Mouse (Mus musculus) limb, embryonic 11.5 days (tissue): ENCODE data around the gene Atp6v1a. TPM values are rescaled to one million over a fixed set of nuclear protein-coding genes. Genes with fewer than 3 reads are reported as not detected.
A peak's percentile ranks its signal among the peaks of the same experiment; 100 is the strongest.

Experiments
- ATAC-seq: fragments of 200-750 bp; cut with Nextera tagmentation; 2 replicates; pipeline ENCODE4 v1.8.0; 2017; ENCODE audit warnings: low read depth; ENCODE audit not compliant: insufficient number of reproducible peaks, low FRiP score, low TSS enrichment
- DNase-seq: peaks from one replicate; pipeline ENCODE4 v3.0.0-alpha.2; 2015; ENCODE audit warnings: low spot score
- H3K27ac ChIP-seq: fragments of 300-500 bp; sonication (generic); replicated peaks from 2 replicates; pipeline ENCODE4 v1.5.1; 2014; ENCODE audit warnings: low read depth, mild to moderate bottlenecking, low read length
- H3K27me3 ChIP-seq: fragments of 300-500 bp; sonication (generic); 2 replicates; pipeline ENCODE4 v1.6.1; 2014; ENCODE audit warnings: mild to moderate bottlenecking, low read length, mixed read lengths; ENCODE audit not compliant: control insufficient read depth, insufficient read depth
- H3K36me3 ChIP-seq: fragments of 300-500 bp; sonication (generic); 2 replicates; pipeline ENCODE4 v1.6.1; 2014; ENCODE audit warnings: mild to moderate bottlenecking, low read length, moderate library complexity, mixed read lengths; ENCODE audit not compliant: control insufficient read depth, insufficient read depth
- H3K4me1 ChIP-seq: fragments of 300-500 bp; sonication (generic); 2 replicates; pipeline ENCODE4 v1.6.1; 2014; ENCODE audit warnings: low read length, mixed read lengths; ENCODE audit not compliant: control insufficient read depth, insufficient read depth
- H3K4me2 ChIP-seq: fragments of 300-500 bp; sonication (generic); 2 replicates; pipeline ENCODE4 v1.6.1; 2014; ENCODE audit warnings: low read depth, mild to moderate bottlenecking, moderate library complexity; ENCODE audit not compliant: severe bottlenecking
- H3K4me3 ChIP-seq: fragments of 300-500 bp; sonication (generic); 2 replicates; pipeline ENCODE4 v1.5.1; 2014; ENCODE audit warnings: low read depth, low read length
- H3K9ac ChIP-seq: fragments of 300-500 bp; sonication (generic); 2 replicates; pipeline ENCODE4 v1.6.1; 2014; ENCODE audit warnings: mild to moderate bottlenecking, low read length
- H3K9me3 ChIP-seq: fragments of 300-500 bp; sonication (generic); 2 replicates; pipeline ENCODE4 v1.6.1; 2016; ENCODE audit warnings: low read length; ENCODE audit not compliant: control insufficient read depth
- WGBS: fragments of 180-500 bp; shearing (Covaris S2); extraction: QIAGEN DNeasy Blood & Tissue Kit; methylation state at CpG from one replicate; pipeline ENCODE4 v1.1.7; 2014; 5-methylcytosine and 5-hydroxymethylcytosine counted together
- polyA plus RNA-seq: library from polyadenylated mRNA; unstranded; fragments of >200 nt; fragmentation: Nextera tagmentation; extraction: Ambion mirVana; gene quantifications from 2 replicates; pipeline ENCODE4 v1.2.1, GENCODE M21; 2014

Atp6v1a gene
- 52.3 and 52.5 TPM in 2 replicates for polyA plus RNA-seq

GRCm38 (mm10) chr16:44139536-44140185, at the start of gene Atp6v1a, which contains the start of gene Naa50:
Atp6v1a (minus strand) TSS chr16:44139705.
Naa50 (plus strand) TSS chr16:44139830.
- DNase-seq (peak; percentile 95), ATAC-seq (peak; percentile 89)
- Histone ChIP-seq H3K9ac (peak within 1 kb of the TSS; percentile 93), H3K27ac (peak within 1 kb of the TSS; percentile 90), H3K4me3 (peak within 1 kb of the TSS; percentile 97), H3K36me3 (no peaks in the 10 kb centered on the region), H3K27me3 (no peaks in the 10 kb centered on the region), H3K4me2 (peak within 1 kb of the TSS; percentile 64), H3K4me1 (no peaks in the 10 kb centered on the region), H3K9me3 (no peaks in the 10 kb centered on the region)
- under 1% methylated on average over 57 of the region's 71 CpGs for WGBS

GRCm38 (mm10) chr16:44188766-44189165, 49.3 kb upstream of the Atp6v1a start:
- 87% methylated on average over 3 of the region's 3 CpGs for WGBS
- no peak for DNase-seq
- no peak for ATAC-seq

GRCm38 (mm10) chr16:44187172-44187571, 47.7 kb upstream of the Atp6v1a start:
- ATAC-seq, result no peak
- Histone ChIP-seq H3K27ac (no peak overlapping the region), H3K27me3 (no peaks in the 10 kb centered on the region), H3K4me2 (no peak overlapping the region), H3K4me3 (no peak overlapping the region), H3K36me3 (0 out of 2 replicates have a peak, but pooled peaks cover 2% of the 10 kb centered on the region), H3K9ac (no peak overlapping the region), H3K4me1 (peaks cover 3% of the 10 kb centered on the region; the same call in 1 of the 2 replicates), H3K9me3 (no peaks in the 10 kb centered on the region)
- 93% methylated on average over 4 of the region's 4 CpGs for WGBS
- DNase-seq, result no peak

More at GRCm38 (mm10) chr16:44188766-44189165, 49.3 kb upstream of the Atp6v1a start:
- H3K4me2 ChIP-seq, result no peak overlapping the region
- no peak overlapping the region for H3K4me3 ChIP-seq
- H3K9me3 ChIP-seq, result no peaks in the 10 kb centered on the region
- no peaks in the 10 kb centered on the region for H3K27me3 ChIP-seq
- H3K27ac ChIP-seq, result no peak overlapping the region
- H3K4me1 ChIP-seq, result peaks cover 3% of the 10 kb centered on the region; the same call in 1 of the 2 replicates
- 0 out of 2 replicates have a peak, but pooled peaks cover 2% of the 10 kb centered on the region for H3K36me3 ChIP-seq
- H3K9ac ChIP-seq, result no peak overlapping the region

- Histone ChIP-seq H3K4me1 (peaks cover 3% of the 10 kb centered on the region; the same call in 1 of the 2 replicates), H3K36me3 (0 out of 2 replicates have a peak, but pooled peaks cover 5% of the 10 kb centered on the region), H3K9ac (no peak overlapping the region), H3K9me3 (no peaks in the 10 kb centered on the region), H3K27ac (no peak overlapping the region), H3K4me2 (no peak overlapping the region), H3K4me3 (no peak overlapping the region), H3K27me3 (no peaks in the 10 kb centered on the region)
- DNase-seq (no peak), ATAC-seq (no peak)
- WGBS, result 55% methylated on average over 3 of the region's 3 CpGs
Observed at GRCm38 (mm10) chr16:44184769-44185168, 45.3 kb upstream of the Atp6v1a start.

- H3K36me3 ChIP-seq, result 0 out of 2 replicates have a peak, but pooled peaks cover 3% of the 10 kb centered on the region
- H3K4me3 ChIP-seq, result no peak overlapping the region
- H3K27ac ChIP-seq, result no peak overlapping the region
- H3K4me1 ChIP-seq, result peaks cover 3% of the 10 kb centered on the region; the same call in 1 of the 2 replicates
- no peak overlapping the region for H3K9ac ChIP-seq
- H3K9me3 ChIP-seq, result no peaks in the 10 kb centered on the region
- ATAC-seq (no peak), DNase-seq (no peak)
- H3K27me3 ChIP-seq, result no peaks in the 10 kb centered on the region
- H3K4me2 ChIP-seq, result no peak overlapping the region
- 96% methylated on average over 1 of the region's 1 CpGs for WGBS
Observed at GRCm38 (mm10) chr16:44182597-44182996, 43.1 kb upstream of the Atp6v1a start.

GRCm38 (mm10) chr16:44178555-44178954, 39.0 kb upstream of the Atp6v1a start:
- DNase-seq (no peak), ATAC-seq (no peak)
- Histone ChIP-seq H3K27me3 (no peaks in the 10 kb centered on the region), H3K4me1 (peaks cover 3% of the 10 kb centered on the region; the same call in 1 of the 2 replicates), H3K4me2 (no peak overlapping the region), H3K27ac (no peak overlapping the region), H3K9ac (no peak overlapping the region), H3K4me3 (no peak overlapping the region), H3K9me3 (no peaks in the 10 kb centered on the region), H3K36me3 (0 out of 2 replicates have a peak, but pooled peaks cover 3% of the 10 kb centered on the region)
- WGBS, result 37% methylated on average over 1 of the region's 1 CpGs

- Histone ChIP-seq H3K4me3 (no peak overlapping the region), H3K36me3 (0 out of 2 replicates have a peak, but pooled peaks cover 3% of the 10 kb centered on the region), H3K4me2 (no peak overlapping the region), H3K9me3 (no peaks in the 10 kb centered on the region), H3K27ac (no peak overlapping the region), H3K27me3 (no peaks in the 10 kb centered on the region), H3K4me1 (peaks cover 3% of the 10 kb centered on the region; the same call in 1 of the 2 replicates), H3K9ac (no peak overlapping the region)
- ATAC-seq (no peak), DNase-seq (no peak)
- 95% methylated on average over 2 of the region's 2 CpGs for WGBS
Observed at GRCm38 (mm10) chr16:44176511-44176910, 37.0 kb upstream of the Atp6v1a start.

GRCm38 (mm10) chr16:44175001-44175400, 35.5 kb upstream of the Atp6v1a start:
- DNase-seq (no peak), ATAC-seq (no peak)
- no peak overlapping the region for H3K4me3 ChIP-seq
- H3K9me3 ChIP-seq, result no peaks in the 10 kb centered on the region
- H3K4me1 ChIP-seq, result peaks cover 3% of the 10 kb centered on the region; the same call in 1 of the 2 replicates
- no peak overlapping the region for H3K9ac ChIP-seq
- H3K27ac ChIP-seq, result no peak overlapping the region
- 57% methylated on average over 1 of the region's 1 CpGs for WGBS
- no peaks in the 10 kb centered on the region for H3K27me3 ChIP-seq
- no peaks in the 10 kb centered on the region for H3K36me3 ChIP-seq
- H3K4me2 ChIP-seq, result no peak overlapping the region
